Mouse (Mus musculus) ovary, adult 18-20 months (tissue): ENCODE results near the gene Trabd2b.

Source experiments
- DNase-seq: peaks from one replicate; pipeline ENCODE4 v3.0.0; 2022; ENCODE audit warnings: low spot score, mixed read lengths

Trabd2b gene

DNA sequence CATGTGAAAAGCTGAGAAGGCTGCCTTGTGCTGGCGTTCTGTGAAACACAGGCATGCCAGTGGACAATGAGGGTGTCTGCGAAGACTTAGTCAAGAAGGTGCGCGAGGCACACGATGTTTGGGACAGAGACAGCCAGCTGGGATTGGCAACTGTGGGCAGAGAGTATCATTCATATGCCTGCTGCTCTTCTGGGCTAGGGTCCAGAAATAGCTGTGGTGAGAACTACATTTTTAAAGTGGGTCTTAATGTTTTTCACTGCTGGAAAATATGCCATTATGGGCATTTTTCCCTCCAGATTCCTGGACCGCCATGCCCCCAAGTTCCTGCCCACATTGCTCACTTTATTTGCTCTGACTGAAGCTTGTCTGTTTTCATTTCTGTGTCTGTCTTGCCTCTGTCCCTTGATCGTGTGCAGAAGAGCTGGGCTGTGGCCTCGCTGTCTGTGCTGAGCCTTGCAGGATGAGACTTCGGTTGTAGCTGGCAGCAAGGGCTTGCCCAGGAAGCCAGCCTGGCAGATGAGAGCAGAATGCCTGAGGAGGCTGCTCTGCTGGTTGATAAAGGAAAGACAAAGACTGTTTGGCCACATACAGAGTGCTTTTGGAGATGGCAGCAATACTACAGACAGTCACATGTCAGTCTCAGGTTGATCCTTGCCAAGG is 42.0 kb downstream of the Trabd2b start:
- no peak for DNase-seq

DNA sequence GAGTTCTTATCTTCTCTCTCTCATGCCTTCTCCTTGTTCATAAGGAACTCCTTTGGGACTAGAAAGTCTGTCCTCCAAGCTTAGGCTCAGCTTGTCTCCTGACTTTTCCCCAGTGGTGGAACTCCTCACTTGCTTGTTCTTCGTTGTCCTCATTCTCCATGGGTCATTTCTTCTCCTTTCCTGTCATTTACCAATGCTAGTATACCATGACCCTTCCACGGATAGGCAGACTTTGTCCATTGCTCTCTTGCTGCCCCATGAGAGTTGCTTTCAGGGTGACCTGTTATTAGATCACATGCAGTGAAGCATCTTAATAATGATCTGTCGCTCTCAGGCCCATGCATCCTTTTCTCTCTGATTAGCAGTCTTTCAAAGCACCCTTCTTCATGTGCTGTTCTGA is 46.6 kb downstream of the Trabd2b start:
- no peak for DNase-seq

GRCm38 (mm10) chr4:114454016-114454415 is 47.5 kb downstream of the Trabd2b start:
- DNase-seq: no peak

DNA sequence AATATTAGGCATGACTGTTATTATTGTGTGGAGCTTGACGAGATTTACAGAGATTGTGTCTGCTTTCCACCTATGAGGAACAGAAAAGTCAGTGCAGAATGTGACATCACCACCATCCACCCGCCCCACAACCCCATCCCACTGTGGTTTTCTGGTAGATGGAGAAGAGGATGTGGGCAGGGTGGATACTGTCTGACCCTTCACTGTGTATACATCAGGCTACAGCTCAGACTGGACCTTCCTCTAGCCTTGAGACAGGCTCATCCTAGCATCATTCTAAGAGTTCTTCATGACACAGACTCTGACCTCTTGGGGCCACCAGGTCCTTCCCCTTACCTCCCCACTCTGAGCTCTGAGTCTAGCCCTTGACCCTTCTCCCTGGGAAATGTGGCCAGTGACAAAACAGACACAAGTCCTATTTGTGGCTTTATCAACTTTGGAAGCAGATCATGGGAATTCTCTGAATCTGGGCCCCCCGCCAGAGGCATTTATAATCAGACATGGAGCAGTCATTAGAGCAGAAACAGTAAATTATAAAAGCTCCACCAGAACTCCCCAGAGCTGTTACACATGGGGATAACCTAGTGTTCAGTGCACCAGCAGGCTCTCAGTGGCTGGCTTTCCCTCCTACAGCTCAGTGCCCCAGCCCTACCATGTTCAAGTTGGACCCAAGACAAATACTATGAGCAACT is 48.1 kb downstream of the Trabd2b start:
- no peak for DNase-seq

DNA sequence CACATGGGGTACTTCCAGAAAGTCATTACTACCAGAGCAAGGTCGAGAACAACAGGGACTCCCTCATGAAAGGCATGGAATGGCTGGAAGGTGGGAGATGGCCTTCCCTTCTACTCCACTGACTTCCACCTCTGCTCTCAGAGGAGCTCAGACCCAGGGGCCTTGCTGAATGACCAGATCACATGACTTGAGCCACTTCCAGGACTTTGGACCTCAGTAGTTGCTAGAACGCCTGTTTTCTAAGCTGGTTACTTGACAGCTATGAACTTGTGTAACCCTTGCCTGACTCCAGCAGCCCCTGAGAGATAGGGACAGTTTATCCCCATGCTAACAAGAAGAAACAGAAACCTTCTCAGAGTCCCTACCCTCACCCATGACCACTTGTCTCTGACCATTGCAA is 50.6 kb downstream of the Trabd2b start:
- no peak for DNase-seq

- DNase-seq: no peak
Observed at GRCm38 (mm10) chr4:114459591-114459990, 53.1 kb downstream of the Trabd2b start.

DNA sequence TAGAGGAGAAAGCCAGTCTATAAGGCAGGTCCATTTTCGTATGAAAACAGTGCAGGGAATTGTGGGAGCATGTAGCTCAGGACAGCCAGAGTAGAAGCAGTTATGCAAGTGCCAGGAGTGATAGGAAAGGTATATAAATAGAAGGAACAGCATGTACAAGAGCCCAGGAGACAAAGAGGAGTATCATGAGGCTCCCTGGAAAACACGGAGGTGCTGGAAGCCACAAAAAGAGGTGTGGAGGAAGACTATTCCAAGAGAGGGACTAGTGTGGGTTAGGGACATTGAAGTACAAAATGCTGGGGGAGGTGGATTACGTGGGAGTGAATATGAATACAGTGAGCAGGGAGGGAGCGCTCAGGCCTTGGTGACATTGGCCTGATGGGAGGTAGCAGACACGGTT is 53.9 kb downstream of the Trabd2b start:
- DNase-seq: no peak

DNA sequence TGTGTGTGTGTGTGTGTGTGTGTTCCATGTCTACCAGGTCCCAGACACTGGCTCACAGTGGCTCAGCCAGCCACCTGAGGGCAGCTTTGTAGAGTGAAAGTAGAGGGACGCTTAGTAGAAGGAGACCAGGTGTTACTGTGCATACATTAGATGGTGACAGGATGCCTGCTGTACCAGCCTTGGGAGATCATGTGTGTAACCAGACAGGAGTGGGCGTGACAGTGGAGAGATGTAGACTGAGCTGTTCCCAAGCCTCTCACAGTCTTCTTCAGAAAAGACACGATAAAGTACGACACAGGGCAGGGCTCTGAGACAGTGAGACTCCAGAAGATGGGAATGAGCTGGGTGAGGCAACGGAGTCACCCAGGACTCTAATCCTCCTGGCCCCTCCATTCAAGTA is 54.6 kb downstream of the Trabd2b start:
- DNase-seq: no peak

- DNase-seq: no peak
Observed at GRCm38 (mm10) chr4:114465641-114466040, 59.1 kb downstream of the Trabd2b start.

DNA sequence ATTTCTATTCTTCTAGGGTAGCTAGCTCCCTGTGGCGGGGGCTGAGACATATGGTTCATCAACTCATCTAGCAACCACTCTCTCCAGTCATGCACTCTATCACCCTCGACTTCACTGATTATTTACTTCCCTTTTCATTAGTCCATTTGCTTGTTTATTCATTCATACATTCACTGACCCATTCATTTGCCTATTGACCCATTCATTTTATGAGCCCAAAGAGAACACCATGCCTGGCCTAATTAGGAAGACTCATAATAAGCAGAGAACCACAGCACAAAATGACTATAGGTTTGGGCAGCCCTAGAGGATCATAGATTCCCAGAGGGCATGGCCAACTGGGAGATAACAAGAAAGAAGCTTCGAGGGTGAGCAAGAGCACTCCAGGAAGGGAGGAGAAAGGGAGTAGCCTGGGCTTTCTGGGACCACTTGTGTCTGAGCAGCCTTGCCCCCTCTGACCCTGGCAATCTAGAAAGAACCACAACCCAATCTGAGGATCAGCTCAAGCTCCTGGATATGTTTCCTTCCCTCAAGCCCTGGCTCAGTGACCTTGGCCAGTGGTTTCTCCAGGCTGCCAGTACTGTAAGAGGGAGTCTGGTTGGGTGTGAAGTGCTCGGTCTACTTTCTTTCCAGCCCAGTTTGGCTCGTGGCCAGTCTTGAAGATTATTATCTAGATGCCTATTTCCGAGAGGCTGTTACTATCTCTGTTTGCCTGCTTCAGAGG is 61.0 kb downstream of the Trabd2b start:
- peak; percentile 46 for DNase-seq

GRCm38 (mm10) chr4:114468095-114468429 is 61.5 kb downstream of the Trabd2b start:
- no peak for DNase-seq

GRCm38 (mm10) chr4:114469881-114470280 is 63.4 kb downstream of the Trabd2b start:
- DNase-seq: no peak

- peak; percentile 45 for DNase-seq
Observed at GRCm38 (mm10) chr4:114472143-114472542, 65.6 kb downstream of the Trabd2b start.

- DNase-seq: no peak
Observed at GRCm38 (mm10) chr4:114476316-114476715, 69.8 kb downstream of the Trabd2b start.

DNA sequence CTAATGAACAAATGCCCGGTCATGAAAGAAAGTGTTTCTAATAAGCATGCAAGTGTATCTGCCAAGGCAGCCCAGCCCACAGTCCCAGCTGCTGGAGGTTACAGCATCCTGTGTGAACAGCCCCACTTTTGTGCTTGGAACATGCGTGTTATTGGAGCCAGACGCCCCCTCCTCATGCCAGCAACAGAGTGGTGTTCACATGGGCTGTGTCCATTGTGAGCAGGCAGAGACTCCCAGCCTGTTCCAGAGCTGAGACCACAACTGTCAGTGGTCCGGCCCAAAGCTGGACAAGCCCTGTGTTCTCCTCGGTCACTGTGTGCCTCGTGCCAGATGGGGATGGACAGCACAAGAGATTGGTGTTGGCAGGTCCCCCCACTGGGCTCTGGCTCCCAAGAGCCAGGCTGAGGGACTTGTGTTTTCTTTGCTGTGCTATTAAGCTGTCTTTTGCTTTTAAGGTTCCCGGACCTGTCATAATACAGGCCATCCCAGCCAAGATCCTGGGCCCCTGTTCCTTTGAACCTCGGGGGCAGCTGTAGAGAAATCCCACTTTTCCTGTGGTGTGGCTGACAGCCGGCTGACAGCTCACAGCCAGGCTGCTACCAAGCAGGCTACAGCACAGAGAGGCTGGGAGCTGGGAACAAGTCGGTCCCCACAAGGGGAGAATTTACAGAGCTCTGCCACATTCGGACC is 70.7 kb downstream of the Trabd2b start:
- no peak for DNase-seq

DNA sequence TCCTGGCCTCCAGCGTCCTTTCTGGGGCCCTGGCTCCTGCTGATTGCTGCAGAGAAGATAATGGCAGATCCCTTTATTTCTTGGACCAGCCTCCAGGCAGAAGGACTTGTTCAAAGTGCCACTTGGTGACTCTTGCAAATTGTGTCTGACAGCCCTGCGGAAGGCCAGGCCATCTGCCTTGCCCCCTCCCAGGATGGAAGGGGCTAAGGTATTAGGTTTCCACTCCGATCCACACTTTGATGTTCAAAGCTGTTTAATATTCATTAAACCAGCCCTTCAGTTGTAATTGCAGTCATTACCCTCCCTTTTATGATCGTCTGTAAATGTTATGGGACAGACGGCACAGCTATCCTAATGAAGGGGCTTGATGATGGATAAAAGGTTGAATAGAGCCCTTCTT is 75.0 kb downstream of the Trabd2b start:
- DNase-seq: no peak

DNA sequence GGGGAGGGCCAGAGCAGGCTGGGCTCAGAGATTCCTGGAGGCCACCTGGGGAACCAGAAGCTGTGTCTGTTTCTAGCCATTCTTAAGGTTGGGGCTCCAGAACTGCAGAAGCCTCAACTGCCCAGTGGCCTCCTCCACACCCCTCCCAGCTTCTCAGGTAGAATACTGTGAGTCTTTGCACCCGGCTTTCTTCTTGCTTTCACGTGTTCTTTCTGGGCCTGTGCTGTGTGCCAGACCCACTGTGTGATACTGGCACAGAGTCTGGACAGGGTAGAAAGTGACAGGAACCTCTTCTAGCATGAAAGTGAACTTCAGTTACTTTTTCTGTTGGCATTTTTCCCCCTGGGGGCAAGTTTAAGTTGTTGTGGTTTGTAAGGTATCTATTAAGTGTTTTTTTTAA is 77.6 kb downstream of the Trabd2b start:
- DNase-seq: no peak

DNA sequence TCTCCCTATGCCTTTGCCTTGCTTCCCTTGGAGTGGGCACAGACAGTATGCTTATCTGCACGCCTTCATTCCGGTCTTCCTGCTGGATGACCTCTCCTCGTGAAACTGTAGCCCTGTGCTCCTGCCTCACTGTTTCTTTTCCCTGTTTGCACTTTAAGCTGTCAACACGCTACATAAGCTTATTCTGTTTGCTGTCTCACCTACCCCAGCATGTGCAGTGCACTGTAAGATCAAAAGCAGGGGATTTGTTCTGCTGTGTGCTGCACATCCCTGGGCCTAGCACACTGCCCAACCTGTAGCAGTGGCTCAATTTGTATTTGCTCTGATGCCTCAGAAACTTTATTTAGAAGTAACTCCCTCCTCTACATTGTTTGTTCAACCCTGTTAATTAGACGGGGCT is 79.5 kb downstream of the Trabd2b start:
- no peak for DNase-seq

DNA sequence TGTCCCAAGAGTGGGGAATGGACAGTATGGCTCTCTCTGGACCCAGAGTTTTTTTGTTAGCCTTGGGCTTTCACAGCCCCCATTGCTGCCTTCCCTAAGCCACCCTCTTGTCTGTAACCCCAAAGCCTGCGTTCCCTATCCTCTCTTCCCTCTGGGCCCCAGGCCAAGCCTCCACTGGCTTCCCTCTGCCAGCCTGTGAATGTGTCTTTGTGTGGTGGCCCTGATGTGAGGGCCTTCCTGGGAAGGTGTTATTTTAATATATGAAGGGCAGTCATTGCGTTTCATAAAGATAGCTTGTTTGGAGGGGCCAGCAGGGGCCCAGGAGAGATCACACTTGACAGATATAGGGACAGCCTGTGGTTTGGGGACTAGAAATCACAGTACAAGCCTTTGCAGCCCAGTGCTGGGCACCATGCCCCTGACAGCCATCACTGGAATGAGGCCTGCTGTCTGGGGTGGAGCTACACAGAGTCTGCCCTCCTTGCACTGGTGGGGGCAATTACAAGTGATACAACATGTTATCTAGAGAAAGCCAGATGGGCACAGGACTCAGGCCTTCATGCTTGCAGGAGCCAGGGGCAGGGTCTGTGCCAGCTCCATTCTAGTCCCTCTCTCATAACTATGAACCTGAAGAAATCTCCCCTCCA is 80.5 kb downstream of the Trabd2b start:
- DNase-seq: no peak

DNA sequence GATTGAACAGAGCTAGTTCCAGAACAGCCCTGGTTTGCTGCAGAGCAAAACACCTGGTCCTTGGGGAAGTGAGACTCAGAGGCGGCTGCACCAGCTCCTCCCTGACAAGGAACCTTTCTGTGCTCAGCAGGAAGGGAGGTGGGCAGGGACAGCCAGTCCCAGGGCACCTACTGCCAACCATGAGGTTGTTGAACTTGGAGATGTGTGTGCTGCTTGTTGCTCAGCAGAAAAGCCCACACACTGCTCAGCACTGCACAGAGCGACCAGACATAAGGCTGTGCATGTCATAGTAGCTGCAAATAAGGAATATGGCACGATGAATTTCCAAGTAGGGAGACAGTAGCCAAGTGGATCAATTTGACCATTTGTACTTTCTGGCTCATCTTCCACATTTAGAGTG is 81.2 kb downstream of the Trabd2b start:
- DNase-seq: no peak

DNA sequence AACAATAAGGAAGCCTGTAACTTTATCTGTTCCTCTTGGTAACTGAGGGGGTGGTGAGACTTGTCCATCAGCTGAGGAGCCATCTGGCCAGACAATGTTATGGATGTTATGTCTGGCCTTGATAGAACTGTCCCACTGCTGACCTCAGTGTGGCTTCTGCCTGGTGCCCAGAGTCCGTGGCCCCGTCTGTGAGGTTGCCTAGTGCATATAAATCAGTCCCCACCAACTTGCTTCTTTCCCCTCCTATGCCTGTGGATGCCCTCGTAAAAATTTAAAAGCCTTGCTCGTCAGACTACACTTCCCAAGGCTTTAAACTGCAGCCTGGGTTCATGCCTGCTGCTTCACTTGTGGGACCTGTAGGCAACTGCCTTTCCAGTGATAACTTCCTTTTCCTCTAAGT is 85.6 kb downstream of the Trabd2b start:
- no peak for DNase-seq

GRCm38 (mm10) chr4:114494035-114494434 is 87.5 kb downstream of the Trabd2b start:
- no peak for DNase-seq
